Mouse (Mus musculus) stomach, postnatal 0 days (tissue): ENCODE measurements around the gene Rreb1. TPM values are rescaled to one million over a fixed set of nuclear protein-coding genes. Genes with fewer than 3 reads are reported as not detected.

Source experiments
- ATAC-seq: fragments of 200-750 bp; cut with Nextera tagmentation; 2 replicates; pipeline ENCODE4 v1.8.0; 2017; ENCODE audit not compliant: low FRiP score, low TSS enrichment
- DNase-seq: peaks from one replicate; pipeline ENCODE4 v3.0.0-alpha.2; 2016; ENCODE audit warnings: low spot score
- H3K27ac ChIP-seq: fragments of 300-500 bp; sonication (generic); replicated peaks from 2 replicates; pipeline ENCODE4 v1.5.1; 2014; ENCODE audit warnings: mild to moderate bottlenecking, control low read depth
- H3K27me3 ChIP-seq: fragments of 300-500 bp; sonication (generic); 2 replicates; pipeline ENCODE4 v1.6.1; 2014; ENCODE audit warnings: low read length; ENCODE audit not compliant: control insufficient read depth, insufficient read depth
- H3K36me3 ChIP-seq: fragments of 300-500 bp; sonication (generic); 2 replicates; pipeline ENCODE4 v1.6.1; 2014; ENCODE audit warnings: low read length, mixed read lengths; ENCODE audit not compliant: control insufficient read depth, insufficient read depth
- H3K4me1 ChIP-seq: fragments of 300-500 bp; sonication (generic); replicated peaks from 2 replicates; pipeline ENCODE4 v1.6.1; 2014; ENCODE audit warnings: antibody characterized with exemption; ENCODE audit not compliant: control insufficient read depth, insufficient read depth
- H3K4me2 ChIP-seq: fragments of 300-500 bp; sonication (generic); replicated peaks from 2 replicates; pipeline ENCODE4 v1.6.1; 2014; ENCODE audit warnings: low read depth, mild to moderate bottlenecking, control low read depth, moderate library complexity
- H3K4me3 ChIP-seq: fragments of 300-500 bp; sonication (generic); 2 replicates; pipeline ENCODE4 v1.5.1; 2014; ENCODE audit warnings: low read depth, low read length, control low read depth
- H3K9ac ChIP-seq: fragments of 300-500 bp; sonication (generic); 2 replicates; pipeline ENCODE4 v1.6.1; 2014; ENCODE audit warnings: mild to moderate bottlenecking, low read length, control low read depth, mixed read lengths
- H3K9me3 ChIP-seq: fragments of 300-500 bp; sonication (generic); 2 replicates; pipeline ENCODE4 v1.6.1; 2016; ENCODE audit warnings: low read length; ENCODE audit not compliant: control insufficient read depth
- CTCF ChIP-seq: IDR thresholded peaks from 2 replicates; pipeline ENCODE4 v1.5.1; 2016; ENCODE audit warnings: antibody characterized with exemption, low read depth, mild to moderate bottlenecking, moderate library complexity
- EP300 ChIP-seq: optimal IDR thresholded peaks from 2 replicates; pipeline ENCODE3; 2016; ENCODE audit warnings: antibody characterized with exemption
- WGBS: fragments of 180-500 bp; shearing (Covaris S2); extraction: QIAGEN DNeasy Blood & Tissue Kit; methylation state at CpG from one replicate; pipeline ENCODE4 v1.1.7; 2014; 5-methylcytosine and 5-hydroxymethylcytosine counted together
- polyA plus RNA-seq: library from polyadenylated mRNA; unstranded; fragments of >200 nt; fragmentation: Nextera tagmentation; extraction: Ambion mirVana; gene quantifications from 2 replicates; pipeline ENCODE4 v1.2.1, GENCODE M21; 2015

The Rreb1 gene
- polyA plus RNA-seq, 1 experiment from 2014 or later, result 6.0 TPM

- no peak overlapping the region for H3K9ac ChIP-seq
- no peaks in the 10 kb centered on the region for H3K9me3 ChIP-seq
- ATAC-seq, result no peak
- H3K27ac ChIP-seq, result no peak overlapping the region
- H3K4me2 ChIP-seq, result no peak overlapping the region
- WGBS, result 80% methylated on average over 3 of the region's 3 CpGs
- no peak overlapping the region for H3K4me3 ChIP-seq
- DNase-seq, result no peak
- H3K27me3 ChIP-seq, result no peaks in the 10 kb centered on the region
- no peak for TF ChIP-seq CTCF
- no peak for TF ChIP-seq EP300
- H3K4me1 ChIP-seq, result peaks cover 2% of the 10 kb centered on the region; the same call in 1 of the 2 replicates
- H3K36me3 ChIP-seq, result peaks cover 21% of the 10 kb centered on the region
Measured at GRCm38 (mm10) chr13:37913963-37914362, 135.8 kb downstream of the Rreb1 start.

- WGBS, result 68% methylated on average over 15 of the region's 15 CpGs
- no peak for DNase-seq
Measured at GRCm38 (mm10) chr13:37918336-37919261, 140.4 kb downstream of the Rreb1 start.

GRCm38 (mm10) chr13:37919711-37920277 lies 141.6 kb downstream of the Rreb1 start:
- no peak for TF ChIP-seq EP300
- TF ChIP-seq CTCF, result no peak
- Histone ChIP-seq H3K9ac (no peak overlapping the region), H3K36me3 (peaks cover 16% of the 10 kb centered on the region)

More at GRCm38 (mm10) chr13:37918336-37919261, 140.4 kb downstream of the Rreb1 start:
- no peaks in the 10 kb centered on the region for H3K4me1 ChIP-seq
- H3K9me3 ChIP-seq, result no peaks in the 10 kb centered on the region
- ATAC-seq, result no peak
- no peak overlapping the region for H3K4me2 ChIP-seq
- no peak overlapping the region for H3K4me3 ChIP-seq
- H3K27ac ChIP-seq, result no peak overlapping the region; the same call in 1 of the 2 replicates
- no peak overlapping the region for H3K9ac ChIP-seq
- H3K36me3 ChIP-seq, result peaks cover 16% of the 10 kb centered on the region
- no peaks in the 10 kb centered on the region for H3K27me3 ChIP-seq
- TF ChIP-seq EP300 (no peak), CTCF (no peak)

GRCm38 (mm10) chr13:37920727-37921126 lies 142.5 kb downstream of the Rreb1 start:
- Histone ChIP-seq H3K4me1 (no peaks in the 10 kb centered on the region), H3K9me3 (no peaks in the 10 kb centered on the region), H3K4me3 (no peak overlapping the region), H3K27me3 (no peaks in the 10 kb centered on the region), H3K27ac (no peak overlapping the region), H3K4me2 (no peak overlapping the region), H3K9ac (no peak overlapping the region), H3K36me3 (peaks cover 16% of the 10 kb centered on the region)
- no peak for TF ChIP-seq CTCF
- TF ChIP-seq EP300, result no peak
- DNase-seq, result no peak
- WGBS, result 53% methylated on average over 2 of the region's 2 CpGs
- ATAC-seq, result no peak

More at GRCm38 (mm10) chr13:37919711-37920277, 141.6 kb downstream of the Rreb1 start:
- Histone ChIP-seq H3K4me2 (no peak overlapping the region), H3K4me1 (no peaks in the 10 kb centered on the region), H3K27ac (no peak overlapping the region), H3K27me3 (no peaks in the 10 kb centered on the region), H3K9me3 (no peaks in the 10 kb centered on the region), H3K4me3 (no peak overlapping the region)
- 91% methylated on average over 3 of the region's 3 CpGs for WGBS
- DNase-seq (no peak), ATAC-seq (no peak)

GRCm38 (mm10) chr13:37923091-37923490 lies 144.9 kb downstream of the Rreb1 start:
- H3K4me1 ChIP-seq, result no peaks in the 10 kb centered on the region
- no peak overlapping the region for H3K4me2 ChIP-seq
- H3K27me3 ChIP-seq, result no peaks in the 10 kb centered on the region
- ATAC-seq, result no peak
- 87% methylated on average over 4 of the region's 4 CpGs for WGBS
- no peak overlapping the region for H3K4me3 ChIP-seq
- no peaks in the 10 kb centered on the region for H3K9me3 ChIP-seq
- H3K27ac ChIP-seq, result no peak overlapping the region
- peaks cover 10% of the 10 kb centered on the region; the same call in 1 of the 2 replicates for H3K36me3 ChIP-seq
- no peak overlapping the region for H3K9ac ChIP-seq
- TF ChIP-seq CTCF, result no peak
- no peak for TF ChIP-seq EP300
- no peak for DNase-seq
